Mouse (Mus musculus) left cerebral cortex, adult 2 months (tissue): ENCODE measurements around the gene Ptprc. TPM values are rescaled to one million over a fixed set of nuclear protein-coding genes. Genes with fewer than 3 reads are reported as not detected.

Experiments
- DNase-seq, 2 experiments: peaks; one replicate each; pipeline ENCODE4 v3.0.0; 2021 to 2022; ENCODE audit warnings: low spot score in 2 of 2, mixed read lengths in 1 of 2; ENCODE audit errors: extremely low spot score in 1 of 2
- H3K27ac ChIP-seq: fragments of 200-600 bp; 2 replicates; pipeline ENCODE4 v1.8.1; 2022
- H3K4me3 ChIP-seq: fragments of 200-600 bp; 2 replicates; pipeline ENCODE4 v1.8.1; 2022
- CTCF ChIP-seq: fragments of 200-600 bp; IDR thresholded peaks from 2 replicates; pipeline ENCODE4 v1.8.1; 2022; ENCODE audit warnings: antibody characterized with exemption, mild to moderate bottlenecking, moderate library complexity
- intact Hi-C: fragments of 180-260 bp; cut with DNase I; formaldehyde crosslinking; loops from one replicate; pipeline ENCODE4 v1.15.1; 2025
- total RNA-seq, 2 experiments: library from RNA; stranded (reverse); gene quantifications; 2 replicates each; pipeline ENCODE4 v1.2.3; 2021

Ptprc gene
- total RNA-seq, 2 experiments from 2014 or later: 1.7 to 3.4 TPM

DNA sequence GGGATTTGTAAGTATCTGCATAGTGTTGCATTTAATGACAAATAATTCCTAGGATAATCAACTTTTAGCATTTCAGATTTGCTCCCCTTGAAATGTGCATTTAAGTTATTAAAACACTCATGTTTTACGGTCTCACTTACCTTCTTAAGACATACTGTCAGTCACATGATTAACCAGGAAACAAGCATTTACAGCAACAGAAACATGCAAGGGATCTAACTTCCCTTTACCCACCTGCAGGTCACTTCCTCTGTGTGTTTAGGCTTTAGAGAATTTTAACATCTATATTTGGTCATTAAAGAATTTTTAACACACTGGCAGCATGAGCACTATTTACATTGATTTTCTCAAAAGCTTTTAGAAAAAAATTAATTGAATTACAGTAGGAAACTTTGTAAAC lies 50.2 kb downstream of the Ptprc start:
- DNase-seq: no peak
- TF ChIP-seq CTCF: no peak
- no peak overlapping the region for H3K27ac ChIP-seq
- no peak overlapping the region for H3K4me3 ChIP-seq
- intact Hi-C loops: loop anchor here (5.0 kb wide), 1 partner anchor 712 kb away; no protein-coding TSS in a partner anchor

DNA sequence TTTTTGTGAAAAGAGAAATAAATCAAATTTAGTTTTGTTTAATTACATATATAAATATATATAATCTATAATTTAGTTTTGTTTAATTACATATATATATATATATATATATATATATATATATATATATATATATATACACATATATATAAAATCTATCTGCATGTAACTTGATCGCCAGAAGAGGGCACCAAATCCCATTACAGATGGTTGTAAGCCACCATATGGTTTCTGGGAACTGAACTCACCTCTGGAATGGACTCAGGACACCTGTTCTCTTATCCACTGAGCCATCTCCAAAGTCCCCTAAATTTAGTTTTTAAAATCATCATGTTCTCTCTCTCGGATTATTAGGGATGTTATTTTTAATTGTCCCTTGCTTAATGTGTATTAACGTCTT lies 51.6 kb downstream of the Ptprc start:
- no peak overlapping the region for H3K27ac ChIP-seq
- intact Hi-C loops: no loop called here
- DNase-seq: no peak
- TF ChIP-seq CTCF: peak; percentile 41
- H3K4me3 ChIP-seq: no peak overlapping the region

DNA sequence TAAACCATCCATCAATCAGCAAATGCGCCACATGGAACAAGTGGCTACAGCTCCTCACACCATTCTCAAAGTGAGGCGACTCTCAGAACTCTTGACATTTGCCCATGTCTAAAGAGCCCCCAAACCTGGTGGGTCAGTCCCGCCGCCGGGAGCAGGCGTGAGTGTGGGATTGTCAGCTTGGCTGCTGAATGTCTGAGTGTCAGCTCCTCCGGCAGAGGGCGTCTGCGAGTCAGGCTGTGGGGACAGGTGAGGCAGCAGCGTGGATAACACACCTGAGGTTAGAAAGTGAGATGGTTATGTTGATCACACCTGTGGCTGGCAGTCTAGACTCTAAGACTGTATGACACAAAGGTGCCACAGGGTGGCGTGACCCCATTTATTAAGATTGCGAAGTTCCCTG lies 55.6 kb downstream of the Ptprc start:
- intact Hi-C loops: no loop called here
- Histone ChIP-seq H3K27ac (no peak overlapping the region), H3K4me3 (no peak overlapping the region)
- TF ChIP-seq CTCF: no peak; the same call in none of the 2 replicates
- no peak for DNase-seq

DNA sequence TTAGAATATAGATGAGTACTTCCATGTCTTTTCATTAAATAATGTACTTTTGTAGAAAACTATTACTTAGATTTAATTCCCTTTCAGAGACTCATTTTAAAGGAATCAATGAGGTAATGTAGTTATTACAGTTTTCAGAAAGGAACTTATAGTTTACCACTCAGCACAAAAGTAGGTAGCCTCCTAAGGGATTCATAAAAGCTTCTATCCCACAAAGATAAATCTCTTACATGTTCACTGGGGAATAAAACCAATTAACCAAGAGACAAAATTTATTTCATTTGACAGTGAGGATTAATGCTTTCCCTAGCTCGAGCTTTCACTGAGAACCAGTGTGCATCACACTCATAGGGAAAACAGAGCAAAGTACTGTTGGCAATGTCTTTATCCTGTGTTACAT lies 82.3 kb downstream of the Ptprc start:
- intact Hi-C loops: no loop called here
- no peak for TF ChIP-seq CTCF
- H3K27ac ChIP-seq: no peak overlapping the region
- DNase-seq: no peak
- H3K4me3 ChIP-seq: no peak overlapping the region

DNA sequence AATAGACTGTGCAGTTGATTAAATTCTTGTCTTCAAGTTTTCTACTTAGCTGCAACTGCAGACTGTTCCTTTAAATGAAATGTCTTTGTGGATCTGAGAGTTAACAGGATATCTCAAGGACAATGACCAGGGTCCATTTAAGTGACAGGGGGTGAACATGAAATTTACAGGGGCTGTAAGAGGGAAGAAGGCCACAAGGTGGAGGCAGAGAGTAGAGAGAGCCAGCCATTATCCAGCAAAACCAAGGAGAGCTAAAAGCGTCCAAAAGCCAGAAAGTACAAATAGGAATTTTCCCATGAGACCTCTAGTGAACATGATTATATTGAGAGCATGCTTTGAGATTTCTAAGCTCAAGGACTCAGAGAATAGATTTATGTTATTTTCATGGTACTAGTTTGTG lies 89.7 kb downstream of the Ptprc start:
- Histone ChIP-seq H3K4me3 (no peak overlapping the region), H3K27ac (no peak overlapping the region)
- intact Hi-C loops: no loop called here
- peak; percentile 8 to 15 for DNase-seq
- TF ChIP-seq CTCF: peak; percentile 63

DNA sequence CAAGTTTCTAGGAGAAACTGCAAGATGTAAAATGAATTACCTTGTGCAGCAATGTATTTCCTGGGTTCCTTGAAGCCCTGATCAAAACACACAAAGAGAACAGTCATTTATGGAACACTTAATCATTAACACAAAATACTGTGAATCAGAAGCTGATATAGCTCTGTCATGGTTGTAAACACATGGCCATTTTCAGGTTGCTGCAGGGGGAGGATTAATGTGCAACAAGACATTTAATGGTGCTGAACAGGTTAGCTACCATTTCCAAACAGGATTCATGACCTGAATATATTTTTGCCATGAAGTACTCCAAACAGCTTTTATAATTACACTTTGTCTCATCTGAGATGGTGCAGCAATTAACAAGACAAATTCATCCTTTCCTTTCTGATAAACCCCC lies 91.8 kb downstream of the Ptprc start:
- intact Hi-C loops: no loop called here
- H3K27ac ChIP-seq: no peak overlapping the region
- no peak overlapping the region for H3K4me3 ChIP-seq
- TF ChIP-seq CTCF: no peak
- DNase-seq: no peak

DNA sequence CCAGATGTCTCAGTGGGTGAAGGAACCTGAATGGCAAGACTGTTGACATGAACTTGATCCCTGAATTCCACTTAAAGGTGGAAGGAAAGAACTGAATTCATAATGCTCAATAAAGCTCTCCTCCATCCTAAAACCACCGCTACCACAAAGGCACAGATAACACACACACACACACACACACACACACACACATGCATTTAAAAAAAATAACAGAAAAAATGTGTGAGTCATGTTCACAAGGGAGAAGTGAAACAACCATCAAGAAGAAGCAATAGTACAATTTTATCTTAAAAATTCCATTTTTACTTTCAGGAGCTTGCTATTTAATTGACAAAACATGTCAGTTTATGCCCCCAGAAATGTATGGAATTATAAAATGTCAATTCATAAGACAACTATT lies 95.2 kb downstream of the Ptprc start:
- intact Hi-C loops: no loop called here
- no peak for DNase-seq
- TF ChIP-seq CTCF: no peak

DNA sequence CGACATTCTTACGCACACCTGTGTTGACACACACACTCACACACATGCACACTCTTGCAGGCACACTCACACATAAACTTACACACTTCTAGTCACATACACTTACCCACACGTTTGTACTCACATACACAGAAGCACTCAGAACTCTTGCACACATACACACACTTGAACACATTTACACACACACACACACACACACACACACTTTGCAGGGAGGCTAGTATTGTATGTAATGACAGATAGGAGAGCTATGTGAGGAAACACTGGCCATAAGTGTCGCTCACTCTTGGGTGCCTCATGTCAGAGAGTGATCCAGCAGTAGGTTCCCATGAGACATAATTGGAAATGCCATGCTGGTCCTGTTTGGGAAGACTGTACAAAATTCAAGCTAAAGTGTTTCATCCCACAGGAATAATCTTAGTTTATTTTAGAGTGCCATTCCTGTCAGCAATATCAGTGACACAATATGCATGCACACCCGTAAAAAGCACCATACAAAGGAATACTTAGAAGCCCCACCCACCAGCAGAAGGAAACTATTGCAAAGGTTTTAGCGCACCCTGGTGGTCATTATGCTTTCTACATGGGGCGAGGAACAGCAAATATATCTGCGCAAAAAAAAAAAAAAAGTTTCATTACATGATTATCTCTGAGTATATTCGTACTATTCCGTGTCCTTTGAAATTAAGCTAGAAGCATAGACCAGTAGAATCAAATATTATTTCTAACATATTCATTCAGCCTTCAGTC lies 131.1 kb downstream of the Ptprc start:
- H3K27ac ChIP-seq: no peak overlapping the region
- DNase-seq: peak; percentile 76 to 78

More for the DNA sequence above, 95.2 kb downstream of the Ptprc start:
- no peak overlapping the region for H3K4me3 ChIP-seq
- H3K27ac ChIP-seq: no peak overlapping the region

GRCm38 (mm10) chr1:138040556-138040955 lies 135.0 kb downstream of the Ptprc start:
- Histone ChIP-seq H3K27ac (no peak overlapping the region), H3K4me3 (no peak overlapping the region)
- DNase-seq: no peak
- intact Hi-C loops: loop anchor here (10.0 kb wide), 2 partner anchors 506 to 1486 kb away; no protein-coding TSS in a partner anchor
- TF ChIP-seq CTCF: no peak

More for the DNA sequence above, 131.1 kb downstream of the Ptprc start:
- intact Hi-C loops: loop anchor here (1.0 to 10.0 kb wide), 4 partner anchors 144 to 1490 kb away; no protein-coding TSS in a partner anchor
- H3K4me3 ChIP-seq: no peak overlapping the region
- peak; percentile 89 for TF ChIP-seq CTCF

DNA sequence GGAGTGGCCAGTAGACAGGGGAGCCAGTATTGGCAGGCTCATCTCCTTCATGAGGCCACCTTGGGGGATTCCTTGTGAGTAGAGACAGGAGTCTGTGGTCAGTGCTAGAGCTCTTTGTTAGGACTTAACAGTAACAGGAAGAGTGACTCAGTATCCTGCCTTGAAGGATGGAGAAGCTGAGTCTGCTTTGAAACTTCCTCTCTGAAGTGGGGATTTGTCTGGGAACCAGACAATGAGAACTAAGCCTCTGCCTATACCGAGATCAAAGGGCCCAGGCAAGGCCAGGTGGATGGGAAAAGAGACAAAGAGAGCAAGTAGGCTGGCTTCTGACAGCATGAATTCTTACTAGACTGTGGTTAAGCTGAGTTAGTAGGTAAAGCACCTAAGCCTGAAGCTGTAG lies 136.3 kb downstream of the Ptprc start:
- no peak for TF ChIP-seq CTCF
- intact Hi-C loops: no loop called here
- no peak for DNase-seq
- Histone ChIP-seq H3K4me3 (no peak overlapping the region), H3K27ac (no peak overlapping the region)

DNA sequence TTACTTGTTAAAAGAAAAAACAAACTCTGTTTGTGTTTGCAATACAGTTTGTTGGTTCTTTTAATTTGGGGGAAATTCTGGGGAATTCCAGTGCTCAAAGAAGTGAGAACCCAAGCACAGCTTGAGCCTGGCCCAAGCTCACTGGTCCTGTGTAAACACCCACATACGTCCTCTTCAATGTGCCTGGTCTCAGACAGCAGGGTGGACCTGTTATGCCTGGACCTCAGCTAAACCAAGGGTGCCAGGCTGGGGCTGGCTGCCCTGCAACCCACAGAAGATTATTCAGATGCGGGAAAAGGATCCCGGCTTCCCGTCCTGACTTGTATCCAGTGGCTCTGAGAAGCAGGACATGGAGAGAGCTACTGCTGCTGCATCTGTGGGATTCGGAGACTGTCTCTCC lies 138.0 kb downstream of the Ptprc start:
- TF ChIP-seq CTCF: no peak
- H3K27ac ChIP-seq: no peak overlapping the region
- intact Hi-C loops: no loop called here
- no peak for DNase-seq
- no peak overlapping the region for H3K4me3 ChIP-seq

GRCm38 (mm10) chr1:138029649-138030048 lies 145.9 kb downstream of the Ptprc start:
- no peak for TF ChIP-seq CTCF
- no peak for DNase-seq
- intact Hi-C loops: no loop called here
- no peak overlapping the region for H3K27ac ChIP-seq
- H3K4me3 ChIP-seq: no peak overlapping the region

DNA sequence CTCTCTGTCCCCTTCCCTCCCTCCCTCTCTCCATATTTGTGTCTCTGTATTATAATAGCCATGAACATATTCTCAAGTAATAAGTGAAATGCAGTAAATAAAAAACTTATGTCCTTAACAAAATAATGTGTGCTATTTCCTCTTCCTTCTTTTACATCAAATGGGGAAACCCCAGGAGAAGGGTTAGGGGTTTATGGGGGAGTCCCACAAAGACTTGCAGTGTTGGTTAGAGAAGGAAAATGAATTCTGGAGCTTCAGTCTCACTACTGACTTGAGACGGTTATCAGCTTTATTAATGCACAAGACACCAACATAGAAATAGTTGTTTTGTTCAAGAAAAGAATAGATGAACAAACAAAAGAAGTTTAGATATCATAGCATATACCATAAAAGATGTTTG lies 150.2 kb downstream of the Ptprc start:
- no peak for DNase-seq
- TF ChIP-seq CTCF: no peak
- no peak overlapping the region for H3K27ac ChIP-seq
- intact Hi-C loops: no loop called here
- no peak overlapping the region for H3K4me3 ChIP-seq
